Mouse (Mus musculus): ENCODE measurements around the gene B4galt4. TPM values are rescaled to one million over a fixed set of nuclear protein-coding genes. Genes with fewer than 3 reads are reported as not detected.
"Not testable (repeated sequence)": the region's sequence is repeated elsewhere in the genome, so short reads cannot be mapped to it uniquely, and the experiment has no call there.

Gene B4galt4
- polyA plus RNA-seq, 1 experiment from 2014 or later: 37.4 TPM

- WGBS: 83% methylated on average over 5 of the region's 5 CpGs
- not testable (repeated sequence) for H3K4me2 ChIP-seq; H3K27me3 ChIP-seq; H3K27ac ChIP-seq; H3K9ac ChIP-seq; H3K4me1 ChIP-seq; ATAC-seq (ENCODE audit: borderline replicate concordance, extremely low read depth, low FRiP score, low TSS enrichment); H3K36me3 ChIP-seq; H3K4me3 ChIP-seq; H3K9me3 ChIP-seq
These were observed 65.7 kb downstream of the B4galt4 start for GRCm38 (mm10) chr16:38807796-38808195.

GRCm38 (mm10) chr16:38810196-38810595 is 68.1 kb downstream of the B4galt4 start:
- no peaks in the 10 kb centered on the region for H3K9me3 ChIP-seq
- H3K4me2 ChIP-seq: no peak overlapping the region
- H3K4me3 ChIP-seq: no peak overlapping the region
- H3K9ac ChIP-seq: no peak overlapping the region
- H3K4me1 ChIP-seq: no peaks in the 10 kb centered on the region
- H3K27ac ChIP-seq: no peak overlapping the region
- no peak for ATAC-seq (ENCODE audit: borderline replicate concordance, extremely low read depth, low FRiP score, low TSS enrichment)
- WGBS: 55% methylated on average over 5 of the region's 5 CpGs
- H3K27me3 ChIP-seq: no peaks in the 10 kb centered on the region
- no peaks in the 10 kb centered on the region for H3K36me3 ChIP-seq

- peaks cover 21% of the 10 kb centered on the region for H3K4me1 ChIP-seq
- H3K9me3 ChIP-seq: no peaks in the 10 kb centered on the region
- H3K9ac ChIP-seq: no peak overlapping the region
- no peak overlapping the region for H3K27ac ChIP-seq
- 26% methylated on average over 8 of the region's 8 CpGs for WGBS
- no peak overlapping the region for H3K4me3 ChIP-seq
- no peak overlapping the region for H3K4me2 ChIP-seq
- ATAC-seq (ENCODE audit: borderline replicate concordance, extremely low read depth, low FRiP score, low TSS enrichment): no peak
- H3K36me3 ChIP-seq: no peaks in the 10 kb centered on the region
- H3K27me3 ChIP-seq: no peaks in the 10 kb centered on the region
These were observed 70.5 kb downstream of the B4galt4 start for GRCm38 (mm10) chr16:38812521-38812920.

Other genes starting within 250 kb of the B4galt4 start
- 23.4 and 23.5 TPM in 2 replicates for gene Timmdc1, start 219.6 kb upstream of the B4galt4 start, polyA plus RNA-seq (2015; fragmentation: Nextera tagmentation; extraction: Ambion mirVana)
- 53.6 and 56.5 TPM in 2 replicates for gene Poglut1, start 192.0 kb upstream of the B4galt4 start, polyA plus RNA-seq (2015; fragmentation: Nextera tagmentation; extraction: Ambion mirVana)
- gene Tmem39a, start 183.6 kb upstream of the B4galt4 start, polyA plus RNA-seq (2015; fragmentation: Nextera tagmentation; extraction: Ambion mirVana): 101 and 119 TPM in 2 replicates
- gene Arhgap31, start 29.0 kb upstream of the B4galt4 start, polyA plus RNA-seq (2015; fragmentation: Nextera tagmentation; extraction: Ambion mirVana): 16.7 and 19.9 TPM in 2 replicates
- 13.7 and 15.3 TPM in 2 replicates for gene Upk1b, start 58.1 kb downstream of the B4galt4 start, polyA plus RNA-seq (2015; fragmentation: Nextera tagmentation; extraction: Ambion mirVana)
- gene 4930435E12Rik, start 86.5 kb downstream of the B4galt4 start, polyA plus RNA-seq (2015; fragmentation: Nextera tagmentation; extraction: Ambion mirVana): not detected in 2 replicates
- 0.11 and 0.19 TPM in 2 replicates for gene Igsf11, start 150.4 kb downstream of the B4galt4 start, polyA plus RNA-seq (2015; fragmentation: Nextera tagmentation; extraction: Ambion mirVana)

All from lung, embryonic 15.5 days (tissue).